Mouse (Mus musculus): ENCODE data around the gene Cbr3.
"Not testable (repeated sequence)": the region's sequence is repeated elsewhere in the genome, so short reads cannot be mapped to it uniquely, and the experiment has no call there.

Cbr3 gene

DNA sequence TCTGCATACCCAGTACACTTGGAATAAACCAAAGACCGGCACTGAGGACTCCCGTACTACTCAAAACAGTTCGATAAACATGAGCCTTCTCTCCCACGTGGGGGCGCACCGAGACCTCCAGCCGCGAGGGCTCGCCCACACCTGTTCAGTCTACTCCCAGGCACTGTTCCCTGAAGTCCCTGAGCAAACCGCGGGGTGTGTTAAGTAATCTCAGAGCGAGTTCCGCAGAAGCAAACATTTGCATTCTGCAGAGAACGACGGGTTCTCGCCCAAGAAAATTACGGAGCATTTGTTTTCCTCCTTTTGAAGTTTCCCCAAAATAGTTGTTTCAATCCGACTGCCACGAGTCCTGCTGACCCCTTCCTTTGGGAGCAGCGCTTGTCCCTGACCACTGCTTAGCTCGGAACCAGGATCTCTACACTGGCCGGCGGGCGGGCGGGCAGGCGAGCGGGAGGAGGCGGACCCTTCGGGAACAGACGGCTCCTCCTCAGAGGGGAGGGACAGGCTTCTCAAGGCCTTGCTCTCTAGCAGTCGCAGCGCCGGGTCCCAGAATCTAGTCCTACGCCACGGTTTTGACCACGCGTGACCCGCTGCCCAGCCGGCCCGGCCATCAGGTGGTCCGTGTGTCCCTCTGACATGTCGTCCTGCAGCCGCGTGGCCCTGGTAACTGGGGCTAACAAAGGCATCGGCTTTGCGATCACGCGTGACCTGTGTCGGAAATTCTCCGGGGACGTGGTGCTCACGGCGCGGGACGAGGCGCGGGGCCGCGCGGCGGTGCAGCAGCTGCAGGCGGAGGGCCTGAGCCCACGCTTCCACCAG is at the start of gene Cbr3:
Cbr3 (plus strand) TSS at position 527 of the 819 bp plus-strand sequence.
- DNase-seq (ENCODE audit: low read depth in 2 of 2, low spot score in 2 of 2), result peak; percentile 59 to 77

DNA sequence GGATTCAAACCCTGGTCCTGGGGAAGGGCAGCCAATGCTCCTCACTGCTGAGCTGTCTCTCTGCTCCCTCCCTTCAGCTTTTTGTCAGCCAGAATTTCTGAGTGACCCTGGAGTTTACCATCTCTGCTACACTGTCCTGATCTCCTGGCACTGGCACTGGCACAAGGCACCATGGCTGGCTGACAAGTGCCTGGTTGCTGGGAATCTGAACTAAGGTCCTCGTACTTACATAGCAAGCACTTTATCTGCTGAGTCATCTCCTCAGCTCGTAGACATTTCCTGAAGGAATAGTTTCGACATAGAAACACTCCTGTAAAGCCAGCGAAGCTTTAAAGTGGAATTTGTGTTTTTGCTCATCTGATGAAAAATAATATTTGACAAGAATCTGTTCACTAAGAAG is 39.0 kb upstream of the Cbr3 start:
- no peak for DNase-seq (ENCODE audit: low read depth in 2 of 2, low spot score in 2 of 2)

DNA sequence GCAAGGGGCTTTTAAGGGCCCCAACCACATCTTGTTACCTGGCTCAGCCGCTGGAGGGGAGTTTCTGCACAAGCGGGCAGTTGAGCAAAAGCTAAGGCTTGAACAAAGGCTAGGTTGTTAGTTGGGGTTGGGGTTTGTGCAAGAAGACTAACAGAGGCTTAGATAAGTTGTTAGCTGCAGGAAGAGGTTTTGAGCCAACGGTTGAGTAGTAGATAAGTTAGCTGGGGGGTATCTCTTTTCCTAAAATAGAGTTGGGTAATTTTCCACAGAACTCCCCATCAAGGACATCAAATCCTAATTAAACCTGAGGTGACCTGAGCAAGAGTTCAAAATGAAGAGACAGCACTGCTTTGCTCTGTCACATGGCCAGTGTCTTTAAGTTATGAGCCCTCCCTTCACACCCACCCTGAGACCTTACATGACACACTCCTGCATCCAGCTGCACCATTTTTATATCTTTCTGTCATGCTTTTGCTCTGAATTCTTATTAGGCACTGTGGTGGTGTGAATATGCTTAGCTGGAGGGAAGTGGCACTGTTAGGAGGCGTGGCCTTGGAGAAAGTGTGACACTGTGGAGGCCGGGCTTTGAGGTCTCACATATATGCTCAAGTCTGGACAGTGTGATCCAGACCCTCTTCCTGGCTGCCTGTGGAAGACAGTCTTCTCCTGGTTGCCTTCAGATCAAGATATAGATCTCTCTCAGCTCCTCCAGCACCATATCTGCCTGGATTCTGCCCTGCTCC is 34.4 kb upstream of the Cbr3 start:
- DNase-seq (ENCODE audit: low read depth in 2 of 2, low spot score in 2 of 2), result no peak

DNA sequence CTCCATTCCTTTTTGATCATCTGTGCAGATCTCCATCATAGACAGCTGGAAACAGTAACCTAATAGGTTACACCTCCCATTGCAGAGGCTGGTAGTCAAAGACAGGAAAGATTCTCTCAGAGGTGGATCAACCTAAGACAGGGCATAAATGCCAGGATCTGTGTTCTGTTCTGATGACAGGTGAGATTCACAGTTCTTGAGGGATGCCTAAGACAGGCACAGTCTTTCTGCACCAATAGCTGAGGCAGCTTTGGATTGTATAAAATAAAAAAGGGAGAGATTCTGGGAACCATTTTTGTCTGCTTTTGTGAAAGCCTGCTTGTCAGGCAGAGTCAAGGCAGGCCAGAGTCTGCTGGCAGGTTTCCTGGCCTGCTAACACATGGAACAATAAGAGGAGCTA is 15.0 kb upstream of the Cbr3 start:
- no peak for DNase-seq (ENCODE audit: low read depth in 2 of 2, low spot score in 2 of 2)

DNA sequence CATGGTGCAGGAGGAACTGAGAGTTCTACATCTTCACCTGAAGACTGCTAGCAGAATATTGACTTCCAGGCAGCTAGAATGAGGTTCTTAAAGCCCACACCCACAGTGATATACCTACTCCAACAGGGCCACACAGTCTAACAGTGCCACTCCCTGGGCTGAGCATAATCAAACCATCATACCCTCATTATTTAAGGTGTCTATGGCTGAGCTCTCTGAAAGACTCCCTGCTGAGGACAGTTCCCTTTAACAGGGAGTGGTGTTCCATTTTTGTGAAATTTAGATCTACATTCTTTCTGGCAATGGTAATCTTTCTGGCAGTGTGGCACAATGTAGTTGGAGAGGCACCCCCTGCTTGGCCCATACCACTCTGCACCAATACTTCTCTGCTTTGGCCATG is 13.5 kb upstream of the Cbr3 start:
- DNase-seq (ENCODE audit: low read depth in 2 of 2, low spot score in 2 of 2), result no peak

DNA sequence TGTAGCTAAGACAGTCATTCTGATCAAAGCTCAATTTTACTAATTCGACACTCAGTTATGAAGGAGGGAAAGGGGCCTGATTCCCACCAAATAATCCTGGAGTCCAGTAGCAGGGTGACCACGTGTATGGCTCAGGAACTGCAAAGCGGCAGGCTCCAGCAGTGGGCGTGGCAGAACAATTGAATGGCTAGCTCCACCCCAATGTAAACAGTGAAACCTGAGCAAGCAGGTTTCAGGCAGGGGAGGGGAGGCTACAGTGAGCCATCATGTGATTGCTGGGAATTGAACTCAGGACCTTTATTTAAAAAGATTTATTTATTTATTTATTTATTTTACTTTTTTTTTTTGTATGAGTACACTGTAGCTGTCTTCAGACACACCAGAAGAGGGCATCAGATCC is 12.5 kb upstream of the Cbr3 start:
- DNase-seq (ENCODE audit: low read depth in 2 of 2, low spot score in 2 of 2), result not testable (repeated sequence)

DNA sequence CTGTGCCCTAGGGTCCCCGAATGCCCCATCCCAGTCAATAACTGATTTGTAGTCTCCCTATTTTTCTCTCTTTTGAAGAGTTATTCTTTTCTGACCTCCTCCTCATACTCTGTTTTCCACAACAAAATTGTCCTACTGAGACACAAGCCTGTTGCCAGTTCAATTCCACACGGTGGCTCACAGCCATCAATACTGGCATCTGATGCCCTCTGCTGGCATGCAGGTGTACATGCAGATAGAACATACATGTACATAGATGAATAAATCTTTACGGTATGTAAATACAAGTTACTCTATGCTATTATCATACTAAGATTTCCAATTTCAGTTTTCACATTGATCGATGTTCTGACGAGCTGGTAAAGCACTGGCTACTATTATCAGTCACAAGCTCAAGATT is 12.0 kb upstream of the Cbr3 start:
- DNase-seq (ENCODE audit: low read depth in 2 of 2, low spot score in 2 of 2), result no peak

DNA sequence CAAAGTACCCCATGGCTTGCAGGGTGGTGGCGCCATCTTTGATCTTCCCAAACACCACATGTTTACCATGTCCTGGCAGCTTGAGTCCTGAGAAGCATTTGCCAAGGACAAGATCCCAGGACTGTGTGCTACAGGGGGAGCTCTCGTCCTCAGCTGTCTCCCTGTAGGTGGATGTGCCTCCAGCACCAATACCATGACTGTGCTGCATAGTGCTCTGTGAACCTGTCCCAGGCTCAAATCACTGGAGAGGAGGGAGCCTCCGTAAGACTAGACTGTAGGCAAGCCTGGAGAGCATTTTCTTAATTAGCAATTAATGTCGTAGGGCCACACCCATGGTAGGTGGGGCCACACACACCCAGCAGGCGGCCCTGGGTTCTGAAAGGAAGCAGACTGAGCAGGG is 6.6 kb upstream of the Cbr3 start:
- DNase-seq (ENCODE audit: low read depth in 2 of 2, low spot score in 2 of 2), result no peak

DNA sequence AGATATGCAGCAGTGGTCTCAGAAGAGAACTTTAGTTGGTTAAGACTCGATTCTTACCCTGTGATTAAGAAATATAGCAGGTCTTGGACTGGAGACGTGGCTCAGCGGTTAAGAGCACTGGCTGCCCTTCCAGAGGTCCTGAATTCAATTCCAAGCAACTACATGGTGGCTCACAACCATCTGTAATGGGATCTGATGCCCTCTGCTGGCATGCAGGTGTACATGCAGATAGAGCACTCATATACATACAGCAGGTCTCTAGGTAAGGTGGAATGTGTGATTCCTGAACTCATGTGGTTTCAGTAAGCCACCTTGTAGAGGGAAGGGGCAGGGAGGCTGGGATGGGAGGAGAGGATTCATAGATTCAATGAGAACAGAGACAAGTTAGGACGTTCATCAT is 4.8 kb upstream of the Cbr3 start:
- DNase-seq (ENCODE audit: low read depth in 2 of 2, low spot score in 2 of 2), result no peak

DNA sequence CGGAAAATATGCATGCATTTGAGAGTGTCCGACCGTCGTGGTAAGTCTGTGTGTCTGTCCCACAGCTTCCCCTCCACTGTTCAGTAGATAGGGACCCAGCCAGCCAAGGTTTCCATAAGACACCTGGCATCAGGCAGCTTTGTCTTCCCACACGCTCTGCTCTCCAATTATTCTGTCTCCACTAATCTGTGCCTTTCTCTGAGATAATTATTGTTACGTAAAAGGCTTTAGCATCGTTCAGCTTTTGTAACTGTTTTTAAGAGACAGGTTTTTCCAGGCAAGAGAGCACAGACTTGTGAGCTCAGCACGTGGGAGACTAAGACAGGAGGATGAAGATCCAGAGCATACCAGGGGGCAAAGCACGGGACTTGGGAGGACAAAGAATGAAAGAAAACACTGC is 3.9 kb upstream of the Cbr3 start:
- no peak for DNase-seq (ENCODE audit: low read depth in 2 of 2, low spot score in 2 of 2)

DNA sequence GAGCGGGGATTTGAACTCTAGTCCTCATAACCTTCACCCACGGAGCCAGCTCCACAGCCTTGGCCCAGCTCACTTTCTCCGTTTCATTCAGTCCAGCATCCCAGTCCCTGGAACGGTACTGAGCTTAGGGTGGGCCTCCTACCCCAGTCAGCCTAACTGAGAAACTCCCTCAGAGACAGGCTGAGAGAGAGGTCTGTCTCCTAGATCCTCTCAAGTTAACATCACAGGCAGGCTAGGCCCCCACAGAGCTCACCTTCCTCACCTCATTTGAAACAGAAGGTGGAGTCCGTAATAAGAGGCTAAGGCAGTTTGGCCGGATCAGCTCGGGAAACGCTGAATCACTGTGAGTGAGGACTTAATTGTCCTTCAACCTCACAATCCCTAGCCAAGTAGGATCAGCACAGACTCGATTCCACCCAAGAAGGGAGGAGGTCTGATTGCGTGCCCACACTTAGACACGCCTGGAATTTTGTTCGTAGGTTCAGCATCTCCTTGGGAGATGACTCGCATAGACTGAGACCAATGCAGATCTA is 793 bp upstream of the Cbr3 start:
- DNase-seq (ENCODE audit: low read depth in 2 of 2, low spot score in 2 of 2), result no peak

DNA sequence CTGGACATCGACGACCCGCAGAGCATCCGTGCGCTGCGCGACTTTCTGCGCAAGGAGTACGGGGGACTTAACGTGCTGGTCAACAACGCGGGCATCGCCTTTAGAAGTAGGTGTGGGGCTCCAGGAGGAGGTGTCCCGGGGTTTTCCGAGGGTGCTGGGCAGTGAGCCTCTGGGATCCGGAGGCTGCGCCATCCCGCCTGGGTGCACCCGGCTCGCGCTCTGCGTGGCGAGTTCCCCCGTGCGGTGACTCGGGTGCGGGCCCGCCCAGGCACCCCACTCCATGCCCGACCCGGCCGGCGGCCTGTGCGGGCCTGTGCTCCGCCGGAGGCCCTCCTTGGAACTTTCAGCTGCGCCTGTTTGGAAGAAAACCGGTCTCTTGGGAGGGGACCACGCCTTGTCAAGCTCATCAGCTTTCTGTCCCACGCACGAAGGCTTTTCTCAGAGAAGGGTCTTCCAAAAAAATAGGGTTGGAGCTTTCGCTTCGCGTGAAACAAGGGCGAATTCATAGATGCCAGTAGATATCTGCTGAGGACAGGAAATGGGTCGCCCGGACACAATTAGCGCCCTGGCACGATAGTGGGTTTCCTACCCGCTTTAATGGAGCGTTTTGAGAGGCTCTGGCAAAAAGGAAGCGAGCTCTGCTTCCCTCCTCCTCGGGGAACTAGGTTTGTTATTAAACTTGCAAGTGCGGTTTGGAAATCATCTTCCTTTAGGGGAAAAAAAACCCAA is 657 bp downstream of the Cbr3 start:
- DNase-seq (ENCODE audit: low read depth in 2 of 2, low spot score in 2 of 2), result no peak

DNA sequence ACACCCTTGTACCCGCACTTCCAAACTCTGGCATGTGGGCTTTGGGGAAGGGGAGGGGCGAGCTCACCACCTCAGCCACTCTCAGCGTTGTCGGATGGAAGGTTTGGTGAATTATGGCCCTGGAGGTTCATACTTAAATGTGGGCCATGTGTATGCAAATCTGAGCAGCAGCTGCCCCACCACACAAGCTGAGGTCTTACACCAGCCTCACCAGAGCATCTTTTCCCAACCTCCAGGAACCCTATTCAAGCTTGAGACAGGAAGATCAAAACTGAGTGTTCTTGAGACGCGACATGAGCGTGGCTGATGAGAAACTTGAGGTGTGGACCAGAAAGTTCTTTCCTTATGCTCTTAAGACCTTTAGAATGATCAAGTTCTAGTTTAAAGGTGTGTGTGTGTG is 1.4 kb downstream of the Cbr3 start:
- no peak for DNase-seq (ENCODE audit: low read depth in 2 of 2, low spot score in 2 of 2)

DNA sequence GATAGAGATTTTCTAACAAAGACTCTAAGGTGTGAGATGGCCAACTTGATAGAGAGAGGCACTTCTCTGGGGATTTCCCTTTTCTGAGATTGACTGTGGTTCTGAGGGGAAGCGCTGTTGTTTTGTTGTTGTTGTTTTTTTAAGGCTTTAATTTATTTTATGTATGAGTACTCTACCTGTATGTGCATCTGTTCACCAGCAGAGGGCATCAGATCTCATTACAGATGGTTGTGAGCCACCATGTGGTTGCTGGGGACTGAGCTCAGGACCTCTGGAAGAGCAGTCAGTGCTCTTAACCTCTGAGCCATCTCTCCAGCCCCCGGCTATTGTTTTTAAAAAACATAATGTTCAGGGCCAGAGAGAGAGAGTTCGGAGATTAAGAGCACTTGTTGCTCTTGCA is 2.8 kb downstream of the Cbr3 start:
- not testable (repeated sequence) for DNase-seq (ENCODE audit: low read depth in 2 of 2, low spot score in 2 of 2)

DNA sequence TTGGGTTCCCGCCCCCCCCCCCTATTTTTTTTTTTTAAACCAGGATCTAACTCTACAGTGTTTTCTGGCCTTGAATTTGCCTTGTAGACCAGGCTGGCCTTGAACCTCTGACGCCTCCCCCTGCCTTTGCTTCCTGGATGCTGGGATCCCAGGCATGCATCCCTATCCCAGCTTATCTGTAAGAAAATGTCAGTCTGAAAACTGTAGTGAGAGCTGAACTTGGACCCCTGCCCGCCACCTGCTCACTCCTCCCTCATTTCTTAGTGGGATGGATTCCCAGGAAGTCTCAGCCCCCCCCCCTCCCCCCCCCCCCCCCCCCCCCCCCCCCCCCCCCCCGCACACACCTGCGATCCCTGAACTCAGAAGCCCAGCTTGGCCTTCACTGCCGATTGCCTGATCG is 3.4 kb downstream of the Cbr3 start:
- no peak for DNase-seq (ENCODE audit: low read depth in 2 of 2, low spot score in 2 of 2)

DNA sequence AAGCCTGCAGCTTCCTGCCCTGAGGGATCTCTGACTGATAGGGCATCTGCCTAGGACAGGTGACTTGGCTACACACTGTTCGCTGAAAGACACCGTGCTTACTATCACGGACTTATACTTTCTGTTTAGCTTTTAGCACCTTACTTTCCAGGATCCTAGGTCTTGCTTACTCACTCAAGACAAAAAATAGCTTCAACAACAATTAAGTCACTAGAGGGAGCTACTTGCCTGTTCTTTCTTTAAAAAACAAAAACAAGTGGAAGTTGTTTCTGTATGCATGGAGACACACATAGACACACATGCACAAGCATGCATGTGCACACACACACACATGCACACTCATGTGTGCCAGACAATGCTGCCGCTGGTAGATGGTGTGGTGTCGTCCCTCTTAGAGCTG is 3.9 kb downstream of the Cbr3 start:
- DNase-seq (ENCODE audit: low read depth in 2 of 2, low spot score in 2 of 2), result peak in 1 of 2 experiments; percentile 22

DNA sequence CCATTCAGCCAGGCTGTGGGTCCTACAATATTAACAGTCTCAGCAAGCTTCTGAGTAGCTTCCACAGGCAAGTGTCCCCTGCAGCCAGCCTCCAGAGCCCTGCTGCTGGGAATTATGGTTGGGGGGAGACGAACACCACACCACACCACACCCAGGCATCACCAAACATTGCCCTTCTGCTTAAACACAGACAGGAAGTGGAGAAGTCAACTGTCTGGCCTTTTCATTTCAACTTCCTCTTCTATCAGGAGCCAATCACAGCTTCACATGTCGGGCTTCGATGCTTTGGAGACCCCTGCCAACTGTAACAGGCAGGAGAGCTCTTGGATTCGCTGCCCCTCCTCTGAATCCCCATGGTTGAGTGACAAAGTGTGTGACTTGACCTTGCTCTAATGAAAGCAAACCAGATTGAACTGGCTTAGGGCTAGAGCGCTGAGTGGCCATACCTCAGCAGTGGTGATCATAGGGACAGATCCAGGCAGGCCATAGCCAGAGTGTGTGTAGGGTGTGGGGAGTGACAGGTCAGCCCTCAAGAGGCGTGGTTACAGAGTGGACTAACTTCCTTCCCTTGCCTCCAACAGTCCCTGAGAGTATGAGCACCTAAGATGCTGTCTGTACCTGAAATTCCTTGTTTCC is 8.3 kb downstream of the Cbr3 start:
- DNase-seq (ENCODE audit: low read depth in 2 of 2, low spot score in 2 of 2), result no peak

DNA sequence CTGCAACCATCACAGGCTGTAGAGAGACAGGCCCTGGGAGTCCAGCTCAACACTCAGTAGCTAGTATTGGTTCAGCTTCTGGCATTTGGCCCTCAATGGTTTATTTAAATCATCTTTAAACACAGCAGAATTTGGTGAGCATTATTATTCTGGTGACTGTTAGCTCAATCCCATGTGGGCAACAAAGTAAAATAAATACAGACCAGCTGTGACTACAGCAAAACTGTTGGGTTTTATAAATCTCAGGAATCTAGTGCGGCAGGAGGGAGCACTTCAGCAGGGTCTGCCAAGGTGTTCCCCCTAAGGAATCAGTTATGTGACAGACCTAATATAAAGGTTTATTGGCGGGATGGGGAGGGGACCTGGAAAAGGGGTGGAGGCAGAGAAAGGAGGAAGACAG is 9.7 kb downstream of the Cbr3 start:
- no peak for DNase-seq (ENCODE audit: low read depth in 2 of 2, low spot score in 2 of 2)

DNA sequence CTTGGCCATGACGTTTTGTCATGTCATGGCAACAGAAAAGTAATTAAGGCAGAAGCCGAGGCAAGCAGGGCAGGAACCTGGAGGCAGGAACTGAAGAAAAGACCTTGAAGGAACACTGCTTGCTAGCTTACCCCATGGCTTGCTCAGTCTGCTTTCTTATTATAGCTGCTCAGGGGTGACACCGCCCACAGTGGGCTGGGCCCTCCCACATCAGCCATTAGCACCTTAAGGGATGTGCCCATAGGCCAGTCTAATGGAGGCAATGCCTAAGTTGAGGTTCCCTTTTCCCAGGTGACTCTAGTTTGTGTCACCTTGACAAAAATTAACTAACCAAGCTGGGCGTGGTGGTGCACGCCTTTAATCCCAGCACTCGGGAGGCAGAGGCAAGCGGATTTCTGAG is 24.1 kb downstream of the Cbr3 start:
- DNase-seq (ENCODE audit: low read depth in 2 of 2, low spot score in 2 of 2), result no peak

DNA sequence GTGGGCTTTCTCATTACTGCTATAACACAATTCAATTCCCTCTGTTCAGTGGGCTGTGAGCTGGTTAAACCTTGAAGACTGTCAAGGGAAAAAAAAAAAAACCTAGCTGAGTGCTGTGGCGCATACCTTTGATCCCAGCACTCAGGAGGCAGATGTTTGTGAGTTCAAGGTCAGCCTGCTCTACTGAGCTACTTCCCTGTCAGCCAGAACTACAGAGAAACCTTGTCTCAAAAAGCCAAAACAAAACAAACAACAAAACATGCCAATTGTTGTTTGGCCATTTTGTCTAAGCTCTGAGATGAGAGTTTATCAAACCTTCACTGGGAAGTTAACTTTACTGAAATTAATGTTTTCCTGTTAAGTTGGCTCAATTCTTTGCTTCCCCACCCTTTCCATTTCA is 26.2 kb downstream of the Cbr3 start:
- no peak for DNase-seq (ENCODE audit: low read depth in 2 of 2, low spot score in 2 of 2)

DNA sequence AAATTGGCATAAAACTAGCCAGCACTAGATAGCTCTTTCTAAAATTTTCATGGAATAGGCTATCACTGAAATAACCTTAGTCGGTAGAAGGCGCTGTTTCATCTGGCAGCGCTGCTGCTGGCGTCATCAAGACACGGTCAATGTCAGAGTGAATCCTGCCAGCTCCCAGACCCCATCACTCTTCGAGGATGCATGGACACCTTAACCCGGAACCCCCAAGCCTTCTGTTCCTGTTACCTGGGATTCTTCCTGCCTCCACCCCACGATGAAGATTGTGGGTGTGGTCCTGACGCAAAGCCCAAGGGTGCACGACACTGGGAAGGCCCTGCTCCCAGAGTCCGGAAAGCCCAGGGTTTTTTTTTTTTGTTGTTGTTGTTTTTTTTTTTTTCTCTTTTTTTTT is 27.9 kb downstream of the Cbr3 start:
- peak; percentile 61 to 75 for DNase-seq (ENCODE audit: low read depth in 2 of 2, low spot score in 2 of 2)
